Mouse (Mus musculus) testis, postnatal 10 days (tissue): ENCODE results near the gene Axin1.

Source experiments
- DNase-seq: peaks from one replicate; pipeline ENCODE4 v3.0.0; 2021; ENCODE audit warnings: low spot score

Axin1 gene

GRCm38 (mm10) chr17:26240120-26240790 lies 101.8 kb downstream of the Axin1 start:
- DNase-seq, result no peak

DNA sequence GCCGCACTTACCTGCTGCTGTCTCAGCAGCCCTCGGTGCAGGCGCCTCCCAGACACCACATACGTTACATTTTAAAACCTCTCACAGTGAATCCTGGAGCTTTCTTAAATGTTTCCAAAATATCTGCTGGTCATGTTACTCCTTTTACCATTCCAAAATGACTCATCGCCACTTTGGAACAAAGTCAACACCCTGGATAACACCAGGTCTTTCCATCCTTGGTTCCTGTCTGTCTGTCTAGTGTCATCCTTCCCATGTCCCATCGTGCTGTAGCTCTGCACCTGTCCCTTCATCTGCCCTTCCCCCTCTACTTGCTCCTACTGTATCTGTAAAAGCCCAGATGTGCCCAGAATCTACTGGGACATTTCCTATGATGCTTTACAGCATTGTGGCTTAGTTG lies 102.5 kb downstream of the Axin1 start:
- DNase-seq, result no peak

DNA sequence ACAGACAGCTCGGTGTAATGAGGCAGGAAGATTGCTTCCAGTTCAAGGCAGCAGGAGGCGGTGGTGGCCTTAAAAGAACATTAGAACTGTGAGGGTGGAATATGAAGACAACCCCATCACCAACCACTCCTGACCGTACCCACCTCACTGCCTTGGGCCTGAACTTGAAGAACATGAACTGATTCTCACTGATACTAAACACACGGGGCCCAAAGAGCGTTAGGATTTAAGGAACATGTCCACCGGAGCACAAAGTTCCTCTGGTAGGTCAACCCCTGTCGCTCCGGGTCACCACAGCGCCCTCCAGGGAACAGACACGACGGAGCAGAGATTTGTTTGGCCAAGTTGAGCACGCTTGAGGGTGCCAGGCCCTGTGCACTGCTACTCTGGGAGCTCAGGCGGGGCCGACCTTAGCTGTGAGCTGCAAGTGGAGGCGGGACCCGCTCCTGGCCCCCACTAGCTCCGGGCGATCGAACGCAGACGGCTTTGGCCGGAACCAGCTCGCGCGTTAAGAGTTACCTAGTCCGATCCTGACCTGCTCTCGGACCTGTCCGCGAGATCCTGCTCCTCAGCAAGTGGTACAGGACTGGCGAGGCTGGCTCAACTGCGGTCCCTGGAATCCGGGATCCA lies 105.1 kb downstream of the Axin1 start:
- DNase-seq, result peak; percentile 82

GRCm38 (mm10) chr17:26244101-26244841 lies 105.8 kb downstream of the Axin1 start, which contains the start of gene Fam234a:
Gene Fam234a (minus strand): TSS chr17:26244242.
- DNase-seq, result peak; percentile 97
